Mouse (Mus musculus) liver, embryonic 14.5 days (tissue): ENCODE measurements around the gene Fbxo39.

Experiments used
- CTCF ChIP-seq: IDR thresholded peaks from 2 replicates; pipeline ENCODE4 v1.5.1; 2016; ENCODE audit warnings: antibody characterized with exemption, low read depth, control low read depth
- EP300 ChIP-seq: IDR thresholded peaks from 2 replicates; pipeline ENCODE4 v1.6.1; 2016; ENCODE audit warnings: antibody characterized with exemption, low read depth

- TF ChIP-seq CTCF (no peak), EP300 (no peak)
These were observed 2.8 kb upstream of the Fbxo39 start for GRCm38 (mm10) chr11:72311355-72312001.
